Mouse (Mus musculus) hindbrain, embryonic 13.5 days (tissue): Measurements from ENCODE around the gene Fzr1. TPM values are rescaled to one million over a fixed set of nuclear protein-coding genes. Genes with fewer than 3 reads are reported as not detected.

Experiments
- ATAC-seq: fragments of 200-750 bp; cut with Nextera tagmentation; 2 replicates; pipeline ENCODE4 v1.8.0; 2017; ENCODE audit warnings: moderate TSS enrichment; ENCODE audit not compliant: low FRiP score
- H3K27ac ChIP-seq: fragments of 300-500 bp; sonication (generic); 2 replicates; pipeline ENCODE4 v1.5.1; 2015; ENCODE audit warnings: inconsistent platforms, mild to moderate bottlenecking, moderate library complexity
- H3K27me3 ChIP-seq: fragments of 300-500 bp; sonication (generic); 2 replicates; pipeline ENCODE4 v1.6.1; 2015; ENCODE audit warnings: mild to moderate bottlenecking, inconsistent platforms
- H3K36me3 ChIP-seq: fragments of 300-500 bp; sonication (generic); 2 replicates; pipeline ENCODE4 v1.6.1; 2015; ENCODE audit warnings: mild to moderate bottlenecking, inconsistent platforms
- H3K4me1 ChIP-seq: fragments of 300-500 bp; sonication (generic); replicated peaks from 2 replicates; pipeline ENCODE4 v1.6.1; 2015; ENCODE audit warnings: inconsistent platforms
- H3K4me2 ChIP-seq: fragments of 300-500 bp; sonication (generic); 2 replicates; pipeline ENCODE4 v1.6.1; 2015; ENCODE audit warnings: inconsistent platforms, mild to moderate bottlenecking, moderate library complexity
- H3K4me3 ChIP-seq: fragments of 300-500 bp; sonication (generic); 2 replicates; pipeline ENCODE4 v1.5.1; 2015; ENCODE audit warnings: mild to moderate bottlenecking, inconsistent platforms
- H3K9ac ChIP-seq: fragments of 300-500 bp; sonication (generic); 2 replicates; pipeline ENCODE4 v1.6.1; 2015; ENCODE audit warnings: mild to moderate bottlenecking, inconsistent platforms
- H3K9me3 ChIP-seq: fragments of 300-500 bp; sonication (generic); 2 replicates; pipeline ENCODE4 v1.6.1; 2016; ENCODE audit warnings: inconsistent platforms
- WGBS: fragments of 180-500 bp; shearing (Covaris S2); methylation state at CpG from one replicate; pipeline ENCODE4 v1.1.7; 2015; 5-methylcytosine and 5-hydroxymethylcytosine counted together
- microRNA-seq: library from miRNA; unstranded; fragments of <30 nt; microRNA quantifications from one replicate; pipeline ENCODE4, GENCODE M21; 2016
- polyA plus RNA-seq: library from polyadenylated mRNA; unstranded; fragments of >200 nt; fragmentation: Nextera tagmentation; extraction: Ambion mirVana; gene quantifications from 2 replicates; pipeline ENCODE4 v1.2.1, GENCODE M21; 2015

Gene Fzr1
- polyA plus RNA-seq, 1 experiment from 2014 or later = 121 TPM

- Histone ChIP-seq H3K27me3 (no peaks in the 10 kb centered on the region), H3K9ac (peak overlapping the region; percentile 43), H3K4me1 (peaks cover 30% of the 10 kb centered on the region), H3K4me2 (peak overlapping the region; percentile 30; the same call in 1 of the 2 replicates), H3K36me3 (peaks cover 74% of the 10 kb centered on the region), H3K27ac (no peak overlapping the region), H3K4me3 (no peak overlapping the region), H3K9me3 (no peaks in the 10 kb centered on the region)
- no peak for ATAC-seq
- 44% methylated on average over 16 of the region's 16 CpGs for WGBS
Measured at GRCm38 (mm10) chr10:81316338-81317060, 61.8 kb downstream of the Fzr1 start.

Small RNA genes within 50 kb of the gene (microRNA-seq; reads per million reads assigned to microRNA genes)
- gene Mir1191b = 0.70 reads per million
- gene Mir6913 = not detected

Other genes starting within 250 kb of the Fzr1 start
- 13.2 and 13.5 TPM in 2 replicates for gene Zbtb7a, start 243.3 kb downstream of the Fzr1 start, polyA plus RNA-seq
- 58.4 and 62.3 TPM in 2 replicates for gene Pias4, start 210.6 kb downstream of the Fzr1 start, polyA plus RNA-seq
- gene Eef2, start 201.9 kb downstream of the Fzr1 start, polyA plus RNA-seq = 561 and 576 TPM in 2 replicates
- gene Dapk3, start 195.5 kb downstream of the Fzr1 start, polyA plus RNA-seq = 59.1 and 61.7 TPM in 2 replicates
- gene 4930442H23Rik, start 194.7 kb downstream of the Fzr1 start, polyA plus RNA-seq = 0.13 and 0.26 TPM in 2 replicates
- gene Nmrk2, start 176.5 kb downstream of the Fzr1 start, polyA plus RNA-seq = 0.09 and 0.10 TPM in 2 replicates
- 68.1 TPM in 2 replicates for gene Atcay, start 147.7 kb downstream of the Fzr1 start, polyA plus RNA-seq
- gene Zfr2, start 145.4 kb downstream of the Fzr1 start, polyA plus RNA-seq = 19.7 and 21.6 TPM in 2 replicates
- gene Matk, start 125.6 kb downstream of the Fzr1 start, polyA plus RNA-seq = 16.4 and 16.9 TPM in 2 replicates
- 134 and 144 TPM in 2 replicates for gene Mrpl54, start 111.6 kb downstream of the Fzr1 start, polyA plus RNA-seq
- 29.7 and 30.6 TPM in 2 replicates for gene Apba3, start 111.6 kb downstream of the Fzr1 start, polyA plus RNA-seq
- gene Tjp3, start 86.9 kb downstream of the Fzr1 start, polyA plus RNA-seq = 4.5 and 5.2 TPM in 2 replicates
- 97.2 and 102 TPM in 2 replicates for gene Pip5k1c, start 85.6 kb downstream of the Fzr1 start, polyA plus RNA-seq
- 33.5 and 34.7 TPM in 2 replicates for gene Cactin, start 57.4 kb downstream of the Fzr1 start, polyA plus RNA-seq
- gene Tbxa2r, start 49.8 kb downstream of the Fzr1 start, polyA plus RNA-seq = 4.6 and 5.6 TPM in 2 replicates
- gene Gipc3, start 35.2 kb downstream of the Fzr1 start, polyA plus RNA-seq = not detected in 2 replicates
- gene Hmg20b, start 28.0 kb downstream of the Fzr1 start, polyA plus RNA-seq = 47.3 and 50.4 TPM in 2 replicates
- gene Mfsd12, start 21.0 kb downstream of the Fzr1 start, polyA plus RNA-seq = 11.9 and 12.4 TPM in 2 replicates
- 1.0 and 1.1 TPM in 2 replicates for gene 4930404N11Rik, start 12.7 kb downstream of the Fzr1 start, polyA plus RNA-seq
- 72.1 and 74.8 TPM in 2 replicates for gene Dohh, start 5.9 kb upstream of the Fzr1 start, polyA plus RNA-seq
- gene Gm48551, start 6.0 kb upstream of the Fzr1 start, polyA plus RNA-seq = 6.5 and 8.1 TPM in 2 replicates
- gene Gm48552, start 10.5 kb upstream of the Fzr1 start, polyA plus RNA-seq = 2.0 and 2.3 TPM in 2 replicates
- 1.8 TPM in 2 replicates for gene Smim24, start 14.5 kb upstream of the Fzr1 start, polyA plus RNA-seq
- gene Nfic, start 77.1 kb upstream of the Fzr1 start, polyA plus RNA-seq = 21.3 and 22.4 TPM in 2 replicates
- gene Celf5, start 104.2 kb upstream of the Fzr1 start, polyA plus RNA-seq = 61.3 and 69.0 TPM in 2 replicates
- 56.0 and 62.1 TPM in 2 replicates for gene Ncln, start 117.9 kb upstream of the Fzr1 start, polyA plus RNA-seq
- 0.93 and 0.95 TPM in 2 replicates for gene S1pr4, start 121.6 kb upstream of the Fzr1 start, polyA plus RNA-seq
- 1.2 and 1.7 TPM in 2 replicates for gene Gna15, start 145.7 kb upstream of the Fzr1 start, polyA plus RNA-seq
- 79.8 and 82.4 TPM in 2 replicates for gene Gna11, start 166.7 kb upstream of the Fzr1 start, polyA plus RNA-seq
- gene Aes, start 181.0 kb upstream of the Fzr1 start, polyA plus RNA-seq = 545 and 558 TPM in 2 replicates
- 27.7 and 28.9 TPM in 2 replicates for gene Tle2, start 196.0 kb upstream of the Fzr1 start, polyA plus RNA-seq
- 3.0 and 4.2 TPM in 2 replicates for gene Tle6, start 222.6 kb upstream of the Fzr1 start, polyA plus RNA-seq
- gene BC025920, start 227.8 kb upstream of the Fzr1 start, polyA plus RNA-seq = 1.8 and 2.7 TPM in 2 replicates
- 57.7 and 63.8 TPM in 2 replicates for gene Sirt6, start 249.3 kb upstream of the Fzr1 start, polyA plus RNA-seq